Mouse (Mus musculus) thymus, adult 18-20 months (tissue): ENCODE data around the gene Pkd1.

Experiments
- DNase-seq, 2 experiments: peaks; one replicate each; pipeline ENCODE4 v3.0.0; 2022; ENCODE audit warnings: mixed read lengths in 2 of 2

Pkd1 gene

DNA sequence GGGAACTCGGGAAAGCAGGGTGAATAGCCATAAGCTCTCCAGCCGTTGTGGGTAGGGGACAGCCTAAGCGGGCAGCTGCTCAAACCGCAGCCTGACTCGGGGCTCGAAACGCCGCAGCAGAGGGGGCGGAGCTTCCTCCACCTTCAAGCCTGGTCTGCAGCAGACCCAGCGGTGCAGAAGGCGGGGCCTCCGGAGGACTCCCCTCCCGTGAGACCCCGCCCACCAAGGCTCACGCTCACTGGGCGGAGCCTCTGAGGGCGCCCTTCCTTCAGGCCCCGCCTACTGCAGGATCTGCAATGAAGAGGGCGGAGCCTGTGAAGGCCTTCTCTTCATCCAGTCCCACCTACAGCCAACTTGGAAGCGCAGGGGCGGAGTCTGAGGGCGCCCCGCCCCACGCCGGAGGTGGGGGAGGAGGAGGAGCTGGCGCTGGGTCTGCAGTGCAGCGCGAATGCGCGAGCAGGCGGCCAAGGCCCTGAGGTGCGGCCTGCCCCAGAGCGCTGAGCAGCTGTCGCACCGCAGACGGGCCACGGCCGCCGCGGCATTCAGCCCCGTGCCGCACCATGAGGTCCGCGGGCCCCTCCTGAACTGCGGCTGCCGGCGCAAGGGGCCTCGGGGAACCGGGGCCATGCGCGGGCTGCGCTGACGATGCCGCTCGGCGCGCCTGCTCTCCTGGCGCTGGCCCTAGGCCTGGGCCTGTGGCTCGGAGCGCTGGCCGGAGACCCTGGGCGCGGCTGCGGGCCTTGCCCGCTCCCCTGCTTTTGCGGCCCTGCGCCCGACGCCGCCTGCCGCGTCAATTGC is at the start of gene Pkd1:
Pkd1 (plus strand) TSS at position 217 of the 798 bp plus-strand sequence.
- DNase-seq: peak; percentile 99

DNA sequence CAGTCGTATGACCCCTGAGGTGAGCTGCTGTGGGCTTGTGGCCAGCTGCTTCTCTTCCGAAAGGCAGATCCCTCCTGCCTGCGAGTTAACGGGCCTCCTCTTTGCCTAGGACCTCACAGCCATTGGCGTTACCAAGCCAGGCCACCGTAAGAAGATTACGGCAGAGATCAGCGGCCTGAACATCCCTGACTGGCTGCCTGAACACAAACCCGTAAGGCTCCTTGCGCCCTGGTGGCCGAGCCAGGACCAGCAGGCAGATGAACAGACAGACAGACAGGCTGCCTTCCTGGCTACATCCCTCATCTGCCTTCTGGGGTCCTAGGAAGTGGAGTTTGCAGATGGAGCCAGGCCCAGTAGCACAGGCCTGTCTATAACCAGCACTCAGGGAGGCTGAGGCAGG is 47.4 kb upstream of the Pkd1 start:
- no peak for DNase-seq

DNA sequence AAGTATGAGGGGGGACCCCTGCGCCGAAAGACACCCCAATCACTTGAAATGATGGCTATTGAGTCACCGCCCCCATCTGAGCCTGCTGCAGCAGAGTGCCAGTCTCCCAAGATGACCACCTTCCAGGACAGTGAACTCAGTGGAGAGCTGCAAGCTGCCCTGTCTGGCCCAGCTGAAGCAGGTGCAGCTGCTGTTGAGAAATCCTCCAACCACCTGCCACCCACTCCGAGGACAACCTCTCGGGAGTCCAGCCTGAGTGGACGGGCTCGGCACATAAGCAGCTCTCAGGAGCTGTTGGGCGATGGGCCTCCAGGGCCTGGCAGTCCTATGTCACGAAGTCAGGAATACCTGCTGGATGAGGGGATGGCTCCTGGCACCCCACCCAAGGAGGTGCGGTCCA is 45.5 kb upstream of the Pkd1 start:
- DNase-seq: no peak

DNA sequence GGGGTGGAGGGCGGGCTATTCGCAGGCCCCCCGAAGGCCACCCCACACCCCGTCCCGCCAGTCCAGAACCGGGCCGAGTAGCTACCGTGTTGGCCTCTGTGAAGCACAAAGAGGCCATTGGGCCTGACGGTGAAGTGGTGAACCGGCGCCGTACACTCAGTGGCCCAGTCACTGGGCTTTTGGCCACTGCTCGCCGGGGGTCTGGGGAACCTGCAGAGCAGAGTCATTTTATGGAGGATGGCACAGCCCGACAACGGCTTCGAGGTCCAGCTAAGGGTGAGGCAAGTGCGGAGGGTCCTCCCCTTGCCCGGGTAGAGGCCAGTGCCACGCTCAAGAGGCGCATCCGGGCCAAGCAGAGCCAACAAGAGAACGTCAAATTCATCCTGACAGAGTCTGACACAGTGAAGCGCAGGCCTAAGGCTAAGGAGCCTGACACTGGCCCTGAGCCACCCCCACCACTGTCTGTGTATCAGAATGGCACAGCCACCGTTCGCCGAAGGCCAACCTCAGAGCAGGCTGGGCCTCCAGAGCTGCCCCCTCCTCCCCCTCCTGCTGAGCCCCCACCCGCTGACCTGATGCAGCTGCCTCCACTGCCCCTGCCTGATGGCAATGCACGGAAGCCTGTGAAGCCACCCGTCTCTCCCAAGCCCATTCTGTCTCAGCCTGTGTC is 44.2 kb upstream of the Pkd1 start:
- no peak for DNase-seq

DNA sequence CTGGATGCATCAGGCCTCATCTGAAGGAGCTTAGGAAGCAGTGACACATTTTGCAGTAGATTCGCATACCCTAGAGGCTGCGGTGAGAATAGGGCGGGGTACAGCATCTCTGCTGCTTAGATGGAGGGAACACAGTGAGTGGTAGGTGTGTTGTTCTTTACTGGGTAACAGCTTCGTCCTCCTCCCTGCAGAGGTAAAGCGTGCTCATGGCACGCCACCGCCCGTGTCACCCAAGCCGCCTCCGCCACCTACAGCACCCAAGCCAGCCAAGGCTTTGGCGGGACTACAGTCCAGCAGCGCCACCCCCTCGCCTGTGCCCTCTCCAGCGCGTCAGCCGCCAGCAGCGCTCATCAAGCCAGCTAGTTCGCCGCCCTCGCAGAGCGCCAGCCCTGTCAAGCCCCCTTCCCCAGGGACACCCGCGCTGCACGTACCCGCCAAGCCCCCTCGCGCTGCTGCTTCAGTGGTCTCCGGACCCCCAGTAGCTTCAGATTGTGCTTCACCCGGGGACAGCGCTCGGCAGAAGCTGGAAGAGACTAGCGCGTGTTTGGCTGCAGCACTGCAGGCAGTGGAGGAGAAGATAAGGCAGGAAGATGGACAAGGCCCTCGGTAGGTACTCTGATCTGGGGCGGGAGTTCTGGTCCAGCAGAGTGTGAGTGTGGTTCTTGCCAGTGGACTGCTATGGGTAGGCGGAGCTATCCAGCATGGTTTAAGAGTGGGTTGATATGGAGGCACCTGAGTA is 43.1 kb upstream of the Pkd1 start:
- DNase-seq: no peak

DNA sequence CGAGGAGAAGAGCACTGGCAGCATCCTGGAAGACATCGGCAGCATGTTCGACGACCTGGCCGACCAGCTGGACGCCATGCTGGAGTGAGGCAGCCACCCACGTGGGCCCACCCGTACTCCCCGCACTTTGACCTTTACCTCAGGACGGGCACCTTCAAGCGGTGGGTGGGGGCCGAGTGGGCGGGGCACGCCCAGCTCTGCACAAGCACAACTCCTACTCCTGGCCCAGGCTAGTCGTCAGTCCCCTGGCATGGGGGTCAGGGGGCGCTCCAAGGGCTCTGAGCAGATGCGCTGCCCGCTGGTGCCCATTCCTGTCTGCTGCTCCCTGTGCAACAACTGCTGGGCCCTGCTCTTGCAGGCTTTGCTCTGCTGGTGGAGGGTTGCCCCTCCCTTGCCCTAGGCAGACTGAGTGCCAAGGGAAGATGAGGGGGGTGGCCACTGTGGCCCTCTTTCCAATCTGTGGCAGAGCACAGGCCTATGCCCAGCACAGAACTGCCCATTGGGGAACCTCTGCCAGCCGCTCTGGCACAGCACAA is 42.4 kb upstream of the Pkd1 start:
- DNase-seq: no peak

DNA sequence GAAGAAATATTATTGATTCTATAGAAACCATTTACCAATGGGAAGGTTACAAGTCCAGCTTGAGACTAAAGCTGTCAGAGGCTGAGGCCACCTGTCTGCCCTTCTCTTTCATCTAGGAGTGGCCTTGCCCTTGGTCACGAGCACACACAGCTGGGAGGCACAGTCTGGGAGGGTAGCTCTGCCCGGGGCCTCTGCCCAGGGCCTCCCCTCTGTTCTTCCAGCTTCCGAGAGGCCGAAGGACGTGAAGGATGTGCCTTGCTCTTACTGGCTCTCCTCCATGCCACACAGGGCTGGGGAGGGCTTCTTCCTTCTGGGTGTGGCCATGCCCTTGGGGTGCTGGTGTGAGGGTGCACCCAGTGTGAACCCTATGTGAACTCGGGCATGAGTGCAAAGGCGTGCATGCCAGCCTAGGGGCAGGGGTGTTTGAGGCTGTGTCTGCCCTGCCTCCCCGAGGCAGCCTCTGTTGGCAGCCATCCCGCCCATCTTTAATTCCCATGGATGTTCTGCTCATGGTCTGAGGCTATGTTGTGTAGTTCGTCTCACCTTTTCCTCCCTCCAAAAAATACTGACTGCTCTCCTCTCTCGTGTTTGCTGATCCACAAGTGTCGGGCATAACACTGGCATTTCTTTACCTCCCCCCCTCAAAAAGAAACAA is 41.7 kb upstream of the Pkd1 start:
- no peak for DNase-seq

DNA sequence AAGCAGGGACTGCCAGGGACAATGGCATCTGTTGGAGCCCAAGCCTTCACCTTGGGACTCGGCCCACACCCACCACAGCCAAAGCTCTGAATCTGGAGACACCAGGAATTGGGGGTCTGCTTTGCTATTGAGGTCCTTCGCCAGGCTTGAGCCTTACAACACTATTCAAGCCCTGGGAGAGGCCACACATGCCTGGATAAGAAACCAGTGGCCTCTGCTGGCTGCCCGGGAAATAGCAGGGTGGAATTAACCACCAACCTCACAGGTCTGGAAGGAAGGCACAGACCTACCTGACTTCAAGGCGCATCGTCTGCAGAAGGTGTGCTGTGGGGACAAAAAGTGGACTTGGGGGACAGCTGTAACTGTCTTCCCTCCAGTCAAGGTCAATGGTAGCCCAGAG is 36.0 kb upstream of the Pkd1 start:
- no peak for DNase-seq

DNA sequence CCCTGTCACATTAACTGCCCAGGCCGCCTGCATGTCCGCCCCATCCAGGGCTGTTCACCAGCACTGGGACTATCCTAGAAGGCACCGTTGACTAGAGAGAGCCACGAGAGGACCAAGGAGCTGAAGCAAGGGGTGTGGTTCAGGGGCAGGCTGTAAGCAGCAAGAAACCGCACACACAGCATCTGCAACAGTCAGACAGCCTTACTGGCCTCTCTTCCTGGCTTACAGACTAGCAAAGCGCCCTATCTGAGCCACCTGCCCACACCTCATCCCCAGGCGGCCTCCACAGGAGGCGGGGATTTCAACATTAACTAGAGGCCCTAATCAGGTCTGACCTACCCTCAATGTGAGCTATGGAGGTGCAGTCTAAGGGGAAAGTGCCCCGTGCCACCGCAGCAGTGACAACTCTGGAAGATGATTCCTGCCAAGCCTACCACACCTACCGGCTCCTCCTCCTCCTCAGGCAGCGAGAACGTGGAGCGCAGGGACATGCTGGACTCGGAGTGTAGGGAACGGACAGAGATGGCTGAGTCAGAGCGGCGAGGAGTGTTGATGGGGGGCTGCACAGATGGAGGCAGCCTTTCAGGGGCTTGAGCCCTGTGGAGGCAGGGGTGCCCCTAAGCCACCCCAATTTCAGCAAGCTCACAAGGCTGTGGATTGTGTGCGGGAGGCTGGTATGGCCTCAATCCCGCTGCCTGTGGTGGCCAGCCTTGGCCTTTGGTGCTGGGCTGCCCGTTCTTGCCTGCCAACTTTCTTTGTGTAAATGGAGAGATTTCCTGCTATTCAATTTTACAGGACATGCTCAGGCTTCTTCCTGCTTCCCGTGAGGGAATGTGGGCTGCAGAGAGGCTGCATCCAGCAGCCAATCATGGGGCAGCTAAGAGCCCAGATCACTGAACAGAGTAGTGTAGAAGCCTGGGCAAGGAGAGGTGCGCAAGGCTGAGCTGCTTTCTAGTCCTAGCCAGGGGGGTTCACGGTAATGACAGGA is 35.1 kb upstream of the Pkd1 start:
- DNase-seq: no peak

DNA sequence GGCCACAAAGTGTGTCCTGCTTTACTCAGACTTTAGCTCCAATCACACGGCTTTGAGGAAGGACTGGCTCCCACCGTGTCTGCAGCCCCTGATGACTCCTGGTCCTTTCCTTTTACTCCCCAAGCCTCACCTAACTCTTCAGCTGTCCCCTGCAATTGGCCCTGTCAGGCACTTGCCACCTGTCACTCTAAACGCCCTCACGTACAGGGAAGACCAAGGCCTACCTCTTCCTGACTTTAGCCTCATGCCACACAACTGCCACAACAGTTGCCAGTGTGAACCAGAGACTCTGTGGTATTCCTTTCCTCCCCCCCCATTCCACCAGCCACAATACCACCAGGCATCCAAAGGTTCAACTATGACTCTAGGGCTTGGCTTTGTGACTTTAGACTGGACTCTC is 29.2 kb upstream of the Pkd1 start:
- no peak for DNase-seq

DNA sequence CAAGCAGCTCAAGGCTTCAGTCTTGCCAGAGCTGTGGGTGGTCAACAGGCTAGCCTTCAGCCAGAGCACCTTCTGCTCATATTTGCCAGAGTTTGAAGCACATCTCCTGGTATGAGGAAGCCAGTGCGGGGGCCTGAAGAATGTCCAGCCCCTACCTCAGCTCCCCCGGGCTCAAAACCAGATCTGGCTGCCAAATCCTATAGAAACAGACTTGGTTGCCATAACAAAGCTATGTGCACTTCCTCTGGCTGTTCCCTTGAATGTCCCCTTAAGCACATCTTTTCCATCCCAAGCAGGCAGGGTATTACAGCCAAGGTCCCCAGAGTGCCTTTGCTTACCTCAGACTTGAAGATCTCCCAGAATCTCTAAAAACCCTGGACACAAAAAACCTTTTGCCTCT is 24.9 kb upstream of the Pkd1 start:
- DNase-seq: no peak

DNA sequence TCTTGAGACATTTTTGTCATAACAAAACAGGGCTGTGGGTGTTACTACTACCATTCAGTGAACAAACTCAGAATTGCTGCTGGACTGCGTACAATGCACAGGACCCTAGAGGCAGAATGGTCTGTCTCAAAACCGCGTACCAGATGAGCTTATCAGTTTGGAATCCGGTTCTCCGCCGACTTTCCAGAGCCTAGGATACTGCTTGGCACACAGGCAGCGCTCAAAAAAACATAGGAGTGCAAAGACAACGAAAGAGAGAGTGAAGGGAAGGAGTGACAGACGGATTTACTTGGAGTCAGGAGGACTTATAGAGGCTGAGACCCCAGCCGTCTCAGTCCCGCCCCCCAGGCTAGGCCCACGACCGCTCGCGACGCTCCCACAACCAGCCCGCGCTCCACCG is 22.3 kb upstream of the Pkd1 start:
- no peak for DNase-seq

DNA sequence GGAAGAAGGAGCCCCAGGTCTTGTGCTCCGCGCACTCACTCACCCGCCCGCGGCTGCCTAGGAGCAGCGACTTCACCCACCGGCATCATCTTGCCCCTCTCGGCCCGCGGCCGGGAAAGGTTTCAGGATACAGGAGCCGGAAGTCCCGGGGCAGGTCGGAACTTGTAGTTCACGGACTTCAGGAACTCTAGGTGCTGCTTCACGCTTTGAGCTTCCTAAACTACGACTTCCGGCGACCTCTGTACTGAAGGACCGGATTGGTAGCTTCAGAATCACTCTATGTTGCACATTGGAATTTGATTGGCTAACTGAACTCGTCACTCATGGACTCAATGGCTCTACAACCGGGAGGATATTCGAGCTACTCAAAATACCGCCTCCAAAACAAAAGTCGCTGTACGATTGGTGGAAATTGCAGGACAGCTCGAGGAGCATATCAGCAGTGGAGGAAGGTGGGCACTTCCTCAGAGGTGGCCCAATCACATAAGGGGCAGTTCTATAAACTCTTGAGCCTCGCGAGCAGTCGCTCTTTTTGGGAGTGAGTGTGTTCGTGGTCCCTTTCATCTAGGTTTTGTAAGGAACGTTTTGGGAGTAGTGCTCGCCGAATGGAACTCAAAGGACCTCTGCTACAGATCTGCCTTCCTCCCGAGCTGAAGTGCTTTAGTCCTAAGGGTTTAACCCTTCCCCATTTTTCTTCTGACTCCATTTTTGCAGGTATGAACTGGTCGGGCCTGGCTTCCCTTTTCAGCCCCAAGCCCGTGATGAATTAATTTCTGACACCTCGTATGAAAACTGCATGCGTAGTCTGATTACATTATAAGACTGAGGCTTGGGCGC is 21.7 kb upstream of the Pkd1 start, which contains the start of gene Traf7:
Traf7 (minus strand) TSS at position 216 of the 837 bp plus-strand sequence.
- peak; percentile 85 to 96 for DNase-seq

DNA sequence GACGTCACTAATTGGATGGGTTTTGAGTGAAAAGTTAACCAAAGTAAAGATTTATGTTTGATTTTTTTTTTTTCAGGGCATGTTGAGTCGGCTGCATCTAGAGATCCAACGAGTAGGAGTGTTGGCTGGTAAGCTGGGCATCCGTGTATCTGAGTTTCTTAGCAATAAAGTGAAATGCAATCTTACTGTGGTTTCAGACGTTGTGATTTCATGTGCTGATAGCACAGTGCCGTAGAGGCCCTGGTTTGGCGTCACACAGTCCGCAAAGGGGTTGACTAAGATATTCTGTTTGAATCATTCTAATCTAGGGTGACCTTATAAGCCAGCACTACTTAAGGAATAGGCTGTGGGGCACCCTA is 21.1 kb upstream of the Pkd1 start:
- no peak for DNase-seq

DNA sequence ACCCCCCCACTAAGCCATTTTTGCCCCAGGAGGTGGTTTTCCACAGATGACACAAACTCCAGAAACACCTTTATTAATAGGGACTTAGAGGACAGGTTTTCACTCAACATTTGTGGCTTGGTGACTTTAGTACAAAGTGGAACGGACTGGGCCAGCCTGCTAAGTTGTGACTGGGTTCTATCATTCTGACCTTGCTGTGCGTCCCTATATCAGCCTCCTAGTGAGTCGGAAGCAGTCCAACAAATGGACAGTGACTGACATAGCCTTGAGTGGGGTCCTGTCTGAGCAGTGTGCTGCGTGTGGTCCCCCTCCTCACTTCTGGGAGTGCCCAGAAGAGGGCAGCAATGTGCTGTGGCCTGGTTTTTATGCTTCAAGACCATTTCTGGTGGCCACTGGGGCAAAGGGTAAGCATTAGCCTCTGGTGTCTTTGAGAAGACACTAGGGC is 20.6 kb upstream of the Pkd1 start:
- peak in 1 of 2 experiments; percentile 33 for DNase-seq

DNA sequence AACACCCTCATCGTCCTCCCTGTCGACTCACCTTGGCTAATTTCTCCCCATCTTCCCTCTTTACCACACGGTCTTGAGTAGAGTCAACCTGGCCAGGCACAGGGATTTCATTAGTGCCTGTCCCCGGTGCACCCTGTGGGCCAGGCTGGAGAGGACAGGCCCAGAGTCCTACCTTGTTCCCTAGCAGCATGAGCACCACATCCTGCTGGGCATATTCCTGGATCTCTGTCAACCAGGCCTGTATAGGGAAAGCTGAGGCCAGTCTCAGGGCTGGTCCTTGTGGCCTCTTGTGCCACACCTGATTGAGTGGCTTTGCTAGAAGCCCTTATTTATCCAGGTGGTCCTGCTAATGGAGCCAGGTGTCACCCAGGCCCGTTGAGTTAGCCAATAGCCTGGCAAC is 19.8 kb upstream of the Pkd1 start:
- DNase-seq: no peak

DNA sequence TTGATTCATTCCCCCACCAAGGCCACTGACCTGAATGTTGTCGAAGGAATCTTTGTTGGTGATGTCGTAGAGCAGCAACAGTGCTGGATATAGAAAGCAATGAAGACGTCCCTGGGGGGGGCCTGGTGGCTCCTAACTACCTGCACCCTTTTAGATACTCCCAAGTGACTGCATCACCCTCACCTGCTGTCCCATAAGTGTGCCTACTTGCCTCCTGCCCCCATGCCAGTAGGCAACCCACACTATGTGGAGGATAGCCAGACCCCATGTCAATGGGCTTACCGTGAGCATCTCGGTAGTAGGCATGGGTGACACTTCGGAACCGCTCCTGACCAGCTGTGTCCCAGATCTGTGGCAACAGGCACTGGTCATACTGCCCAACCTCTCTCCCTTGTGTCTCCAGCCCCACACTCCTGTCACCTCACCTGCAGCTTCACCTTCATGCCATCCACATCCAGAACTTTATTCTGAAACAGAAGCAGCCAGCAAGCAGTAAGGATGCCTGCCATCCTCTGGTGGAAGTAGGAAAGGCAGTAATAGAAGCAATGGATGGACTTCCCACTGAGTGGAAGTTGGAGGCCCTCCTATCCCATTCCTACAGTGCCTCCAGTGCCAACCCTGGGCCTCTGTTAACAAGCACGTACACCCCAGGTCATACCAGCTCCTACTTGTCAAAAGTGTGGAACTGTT is 19.1 kb upstream of the Pkd1 start:
- DNase-seq: no peak

DNA sequence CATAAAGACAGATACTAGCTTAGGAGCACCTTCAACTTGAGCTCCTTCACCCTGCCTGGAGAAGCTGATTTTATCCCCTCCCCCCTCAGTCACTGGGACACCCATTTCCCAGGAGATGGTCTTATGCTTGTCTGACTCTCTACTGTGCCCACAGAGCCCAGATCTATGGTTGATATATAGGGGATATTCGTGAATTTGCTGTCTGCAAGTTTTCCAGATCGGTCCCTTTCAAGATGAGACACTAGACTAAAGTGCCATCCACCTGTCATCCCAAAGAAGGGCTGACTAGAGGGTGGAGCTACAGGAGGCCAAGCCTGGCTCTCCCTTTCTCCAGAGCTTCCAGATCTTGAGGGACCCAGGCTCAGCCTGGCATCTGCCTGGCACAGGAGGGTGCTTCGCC is 18.6 kb upstream of the Pkd1 start:
- DNase-seq: no peak

DNA sequence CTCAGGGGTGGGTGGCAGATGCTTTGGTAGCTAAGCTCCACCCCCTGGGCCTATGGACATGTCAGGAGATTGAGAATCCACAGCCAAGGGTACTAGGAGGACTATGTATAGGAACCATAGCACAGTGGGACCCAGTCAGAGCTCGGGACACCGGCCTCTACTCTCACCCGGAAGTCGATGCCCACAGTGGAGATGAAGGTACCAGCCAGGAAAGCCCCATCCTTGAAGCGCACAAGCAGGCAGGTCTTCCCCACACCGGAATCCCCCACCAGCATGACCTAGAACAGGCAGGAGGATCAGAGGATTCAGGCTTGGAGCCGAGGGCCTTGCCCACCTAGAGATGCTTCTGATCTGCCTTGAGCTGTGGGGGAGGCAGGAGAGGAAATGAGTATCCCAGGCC is 17.6 kb upstream of the Pkd1 start:
- no peak for DNase-seq
